Mouse (Mus musculus) bone marrow macrophage, adult 2 months (primary cell): ENCODE measurements at regions not wholly inside any gene's neighbourhood (a gene's known extent, or its start where the extent isn't known, plus 50 kb on each side); places are given as distances from the start of the nearest gene placed in this dataset.

ENCODE experiments used
- H3K27ac ChIP-seq: 2 replicates; pipeline ENCODE4 v1.5.1; 2012; ENCODE audit warnings: low read depth, low read length; ENCODE audit not compliant: insufficient read depth
- H3K4me1 ChIP-seq: 2 replicates; pipeline ENCODE4 v1.6.1; 2012; ENCODE audit warnings: low read length; ENCODE audit not compliant: control insufficient read depth, insufficient read depth
- H3K4me3 ChIP-seq: 2 replicates; pipeline ENCODE4 v1.5.1; 2012; ENCODE audit warnings: mild to moderate bottlenecking, low read length, moderate library complexity; ENCODE audit not compliant: insufficient read depth
- CTCF ChIP-seq: IDR thresholded peaks from 2 replicates; pipeline ENCODE4 v1.5.1; 2012; ENCODE audit warnings: low read depth, mild to moderate bottlenecking, low read length, moderate library complexity
- POLR2A ChIP-seq: IDR thresholded peaks from 2 replicates; pipeline ENCODE4 v1.6.1; 2012; ENCODE audit warnings: mild to moderate bottlenecking, low read depth, low read length, borderline replicate concordance

GRCm38 (mm10) chr14:25137312-25137711, 321.7 kb upstream of the Zmiz1 start:
- TF ChIP-seq CTCF = no peak
- no peak for TF ChIP-seq POLR2A
- Histone ChIP-seq H3K27ac (no peak overlapping the region), H3K4me1 (no peaks in the 10 kb centered on the region), H3K4me3 (no peak overlapping the region)

- no peak overlapping the region for H3K27ac ChIP-seq
Observed at GRCm38 (mm10) chr14:25138485-25138884, 320.5 kb upstream of the Zmiz1 start.

GRCm38 (mm10) chr14:25141933-25142332, 317.1 kb upstream of the Zmiz1 start:
- TF ChIP-seq CTCF = no peak
- TF ChIP-seq POLR2A = no peak
- Histone ChIP-seq H3K4me3 (no peak overlapping the region), H3K27ac (no peak overlapping the region), H3K4me1 (no peaks in the 10 kb centered on the region)

More at GRCm38 (mm10) chr14:25138485-25138884, 320.5 kb upstream of the Zmiz1 start:
- Histone ChIP-seq H3K4me1 (no peaks in the 10 kb centered on the region), H3K4me3 (no peak overlapping the region)
- TF ChIP-seq CTCF (no peak), POLR2A (no peak)

GRCm38 (mm10) chr14:25143051-25143450, 315.9 kb upstream of the Zmiz1 start:
- Histone ChIP-seq H3K4me3 (no peak overlapping the region), H3K27ac (no peak overlapping the region), H3K4me1 (no peaks in the 10 kb centered on the region)
- TF ChIP-seq POLR2A (no peak), CTCF (no peak)

GRCm38 (mm10) chr14:25147731-25148130, 311.3 kb upstream of the Zmiz1 start:
- TF ChIP-seq CTCF = no peak
- no peak for TF ChIP-seq POLR2A
- Histone ChIP-seq H3K4me3 (no peak overlapping the region), H3K27ac (no peak overlapping the region), H3K4me1 (no peaks in the 10 kb centered on the region)

- Histone ChIP-seq H3K27ac (no peak overlapping the region), H3K4me1 (no peaks in the 10 kb centered on the region), H3K4me3 (no peak overlapping the region)
- TF ChIP-seq CTCF (no peak), POLR2A (no peak)
Observed at GRCm38 (mm10) chr14:25150968-25151367, 308.0 kb upstream of the Zmiz1 start.

GRCm38 (mm10) chr14:25151485-25151884, 307.5 kb upstream of the Zmiz1 start:
- Histone ChIP-seq H3K27ac (no peak overlapping the region), H3K4me1 (no peaks in the 10 kb centered on the region), H3K4me3 (no peak overlapping the region)
- no peak for TF ChIP-seq POLR2A
- no peak for TF ChIP-seq CTCF

- no peak overlapping the region for H3K4me3 ChIP-seq
- H3K27ac ChIP-seq = no peak overlapping the region
- no peaks in the 10 kb centered on the region for H3K4me1 ChIP-seq
- no peak for TF ChIP-seq POLR2A
- TF ChIP-seq CTCF = no peak
Observed at GRCm38 (mm10) chr14:25153573-25153972, 305.4 kb upstream of the Zmiz1 start.

- no peak for TF ChIP-seq CTCF
- TF ChIP-seq POLR2A = no peak
- H3K4me1 ChIP-seq = no peaks in the 10 kb centered on the region
Observed at GRCm38 (mm10) chr14:25154180-25154579, 304.8 kb upstream of the Zmiz1 start.

GRCm38 (mm10) chr14:25155008-25155783, 303.8 kb upstream of the Zmiz1 start:
- Histone ChIP-seq H3K4me1 (no peaks in the 10 kb centered on the region), H3K4me3 (no peak overlapping the region), H3K27ac (no peak overlapping the region)
- TF ChIP-seq POLR2A (no peak), CTCF (no peak)

More at GRCm38 (mm10) chr14:25154180-25154579, 304.8 kb upstream of the Zmiz1 start:
- no peak overlapping the region for H3K4me3 ChIP-seq
- H3K27ac ChIP-seq = no peak overlapping the region
